Mouse (Mus musculus): Measurements from ENCODE around the gene Coq4.

Gene Coq4

GRCm38 (mm10) chr2:29846911-29847310 is 59.6 kb downstream of the Coq4 start:
- DNase-seq = no peak
